Mouse (Mus musculus) kidney, postnatal 10 days (tissue): ENCODE results near the gene Plekha4.
A peak's percentile ranks its signal among the peaks of the same experiment; 100 is the strongest.
"Not testable (repeated sequence)": the region's sequence is repeated elsewhere in the genome, so short reads cannot be mapped to it uniquely, and the experiment has no call there.

Experiments
- DNase-seq: peaks from one replicate; pipeline ENCODE4 v3.0.0; 2021; ENCODE audit warnings: mixed read lengths

Gene Plekha4

DNA sequence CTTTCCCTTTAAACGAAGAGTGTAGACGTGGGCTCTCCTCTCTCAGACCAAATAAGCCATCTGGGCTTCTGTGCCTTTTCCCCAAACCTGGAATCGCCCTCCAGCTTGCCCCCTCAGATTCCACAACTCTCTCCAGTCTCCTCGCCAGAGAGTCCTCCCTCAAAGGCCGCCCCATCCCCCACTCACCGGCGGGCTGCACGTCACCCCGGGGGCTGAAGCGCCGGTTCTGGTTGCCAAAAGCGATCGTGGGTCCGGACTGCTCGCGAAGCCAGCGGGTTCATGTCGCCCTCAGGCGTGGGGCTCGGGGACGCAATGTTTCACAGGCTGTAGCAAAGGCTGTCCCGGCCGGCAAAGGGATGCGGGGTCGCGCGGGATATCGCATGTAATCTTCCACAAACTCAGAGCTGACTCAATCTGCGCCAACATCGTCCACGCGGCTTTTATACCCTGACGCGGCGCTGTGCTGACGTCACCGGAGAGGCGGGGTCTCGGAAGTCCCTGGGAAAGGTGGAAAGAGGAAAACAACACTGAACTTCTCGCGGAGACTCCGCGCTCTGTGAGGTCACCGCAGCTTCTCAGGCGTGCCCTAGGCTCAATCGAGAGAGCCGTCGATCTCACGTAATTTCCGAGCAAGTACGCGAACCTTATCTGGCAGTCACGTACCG is at the start of gene Plekha4, which contains the start of gene Ppp1r15a:
Gene Plekha4, plus strand, starts transcription at position 522 of the 665 bp plus-strand sequence.
Gene Ppp1r15a, minus strand, starts transcription at position 460 of the 665 bp plus-strand sequence.
- peak; percentile 97 for DNase-seq

DNA sequence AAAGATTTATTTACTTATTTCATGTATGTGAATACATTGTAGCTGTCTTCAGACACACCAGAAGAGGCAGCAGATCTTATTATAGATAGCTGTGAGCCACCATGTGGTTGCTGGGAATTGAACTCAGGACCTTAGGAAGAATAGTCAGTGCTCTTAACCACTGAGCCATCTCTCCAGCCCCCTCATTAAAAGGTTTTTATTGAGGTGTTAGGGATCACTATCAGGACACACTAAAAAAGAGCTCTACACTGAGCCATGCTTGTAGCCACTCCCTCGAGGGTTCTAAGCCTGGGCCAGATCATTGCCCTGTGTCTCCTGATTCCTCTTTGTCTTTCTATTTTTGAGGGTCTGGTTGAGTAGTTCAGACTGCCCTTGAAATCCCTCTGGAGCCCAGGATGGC is 49.7 kb upstream of the Plekha4 start:
- no peak for DNase-seq

DNA sequence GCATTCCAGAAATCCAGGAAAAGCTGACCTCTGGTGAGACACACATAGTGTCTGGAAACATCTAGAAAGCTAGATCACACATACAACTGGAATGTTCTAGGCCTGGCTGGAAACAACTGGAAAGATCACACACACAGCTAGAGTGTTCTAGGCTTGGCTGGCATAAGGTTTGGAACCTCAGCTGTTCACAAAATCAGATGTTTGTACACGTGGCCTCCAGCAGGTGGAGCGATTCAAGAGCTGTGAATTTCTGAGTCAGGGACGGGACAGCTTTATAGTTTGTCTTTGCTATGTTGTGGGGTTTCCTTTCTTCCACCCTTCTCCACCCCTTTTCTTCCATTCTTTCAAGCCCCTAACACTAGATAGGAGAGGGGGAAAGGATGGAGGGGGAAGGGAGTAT is 49.1 kb upstream of the Plekha4 start:
- peak; percentile 78 for DNase-seq

DNA sequence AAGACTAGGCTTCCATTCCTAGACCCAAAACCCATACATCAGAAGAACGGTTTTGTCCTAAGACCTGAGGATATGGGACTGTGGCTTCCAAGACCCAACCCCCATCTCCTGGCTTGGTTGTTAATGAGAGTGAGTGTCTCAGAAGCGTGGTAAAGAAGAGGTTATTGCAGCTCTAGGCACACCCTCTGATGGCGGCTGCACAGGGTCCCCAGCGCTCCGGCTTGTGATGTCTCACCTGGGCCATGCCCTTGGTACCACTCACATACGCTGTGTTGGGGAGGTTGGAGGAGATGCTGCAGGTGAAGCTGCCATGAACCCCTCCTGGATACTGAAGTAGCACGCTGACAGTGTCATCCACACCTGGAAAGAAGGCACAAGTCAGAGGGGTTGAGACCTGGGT is 47.4 kb upstream of the Plekha4 start:
- DNase-seq, result no peak

GRCm38 (mm10) chr7:45480310-45480709 is 45.8 kb upstream of the Plekha4 start:
- not testable (repeated sequence) for DNase-seq

DNA sequence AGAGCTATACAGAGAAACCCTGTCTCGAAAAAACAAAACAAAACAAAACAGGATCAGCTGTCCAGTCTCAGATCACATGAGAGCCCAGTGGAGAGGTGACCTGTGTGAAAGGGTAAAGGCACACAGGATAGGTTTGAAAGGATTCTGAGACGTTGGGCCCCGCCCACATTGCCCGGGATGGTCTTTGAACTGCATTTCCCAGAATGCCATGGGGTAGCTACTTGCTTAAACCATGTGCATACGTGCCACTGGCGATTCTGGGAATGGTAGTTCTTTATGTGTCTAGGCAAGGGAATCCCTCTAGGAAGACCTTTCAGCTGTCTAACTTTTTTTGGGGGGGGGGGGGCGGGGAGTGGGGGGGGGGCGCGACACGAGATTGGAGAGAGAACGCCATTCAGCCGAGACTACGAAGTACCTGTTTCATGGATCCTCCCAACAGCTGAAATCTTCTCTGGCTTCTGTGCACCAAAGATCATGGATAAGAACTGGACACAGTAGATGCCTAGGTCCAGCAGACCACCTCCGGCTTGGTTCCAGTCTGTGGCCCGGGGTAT is 44.7 kb upstream of the Plekha4 start, which contains the start of gene Tulp2:
Gene Tulp2, plus strand, starts transcription at position 504 of the 554 bp plus-strand sequence.
- peak; percentile 80 for DNase-seq

DNA sequence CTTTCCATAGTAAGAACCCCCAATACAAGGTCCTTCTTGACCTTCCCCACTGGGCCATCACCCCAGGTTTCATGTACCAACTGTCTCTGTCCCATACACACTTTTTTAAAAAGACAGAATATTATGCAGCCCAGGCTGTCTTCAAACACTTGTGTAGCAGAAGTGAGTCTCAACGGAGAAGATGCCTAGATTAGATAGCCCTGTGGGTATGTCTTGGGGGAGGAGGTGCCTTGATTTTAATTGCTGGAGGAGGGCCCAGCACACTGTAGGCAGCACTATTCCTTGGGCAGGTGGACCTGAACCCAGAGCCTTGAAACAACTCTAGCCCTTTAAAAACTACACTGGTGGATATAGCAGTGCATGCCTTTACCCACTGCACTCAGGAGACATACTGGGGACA is 44.0 kb upstream of the Plekha4 start:
- no peak for DNase-seq

GRCm38 (mm10) chr7:45484985-45485384 is 41.1 kb upstream of the Plekha4 start:
- not testable (repeated sequence) for DNase-seq

GRCm38 (mm10) chr7:45486158-45486557 is 40.0 kb upstream of the Plekha4 start:
- DNase-seq, result no peak

DNA sequence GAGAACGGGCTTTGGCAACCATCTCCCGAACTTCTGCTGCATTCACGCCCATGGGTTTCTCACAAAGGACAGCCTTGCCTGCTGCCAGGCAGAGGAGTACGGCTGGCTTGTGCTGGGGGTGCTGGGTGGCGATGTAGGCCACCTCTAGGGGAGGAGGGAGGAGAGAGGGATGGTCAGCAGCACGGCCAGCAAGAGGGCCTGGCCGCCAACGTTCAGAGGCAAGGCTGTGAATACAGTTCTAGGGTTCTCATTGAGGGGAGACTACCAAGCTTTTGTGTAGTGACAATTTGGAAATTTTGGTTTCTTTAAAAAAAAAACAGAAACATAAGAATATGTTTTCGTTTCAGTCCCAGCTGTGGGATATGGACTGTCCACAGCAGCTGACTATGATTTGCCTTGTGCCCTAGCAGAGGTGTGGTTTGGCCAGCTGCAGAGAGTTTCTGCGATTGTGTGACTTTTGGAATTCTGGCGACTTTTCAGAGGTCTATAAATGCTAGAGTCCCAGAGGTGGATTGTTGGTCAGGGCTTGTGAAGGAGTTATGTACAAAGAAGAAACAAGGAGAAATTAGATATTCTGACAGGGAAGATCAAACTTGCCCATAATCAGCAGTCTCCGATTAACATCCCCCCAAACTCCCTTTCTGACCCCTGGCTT is 39.2 kb upstream of the Plekha4 start, which contains the start of gene Gm45808:
Gene Gm45808, minus strand, starts transcription at position 51 of the 655 bp plus-strand sequence.
- no peak for DNase-seq

DNA sequence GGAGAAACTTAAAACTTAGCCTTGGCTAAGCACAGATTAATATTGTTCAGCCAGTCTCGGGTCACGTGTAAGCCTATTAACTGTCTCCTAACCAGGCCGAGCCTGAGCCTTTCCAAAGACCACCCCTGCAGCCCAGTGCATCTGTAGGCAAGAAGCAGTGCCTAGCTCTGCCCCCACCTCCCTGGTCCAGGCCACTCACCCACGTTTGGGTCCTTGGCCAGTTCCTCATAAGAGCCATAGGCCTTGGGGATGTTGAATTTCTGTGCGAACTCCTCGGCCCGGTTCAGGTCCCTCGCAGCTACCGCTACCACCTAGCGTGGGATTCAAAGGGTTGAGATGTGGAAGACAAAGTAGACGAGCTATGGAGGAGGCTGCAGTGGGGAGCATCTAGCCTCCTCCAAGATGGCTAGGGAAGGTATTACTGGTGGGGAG is 38.3 kb upstream of the Plekha4 start:
- DNase-seq, result no peak

GRCm38 (mm10) chr7:45488293-45489204 is 37.6 kb upstream of the Plekha4 start, which contains the start of gene Dhdh:
Gene Dhdh, minus strand, starts transcription at chr7:45488805.
- DNase-seq, result peak; percentile 78

GRCm38 (mm10) chr7:45489578-45489977 is 36.6 kb upstream of the Plekha4 start:
- no peak for DNase-seq

GRCm38 (mm10) chr7:45490822-45491221 is 35.3 kb upstream of the Plekha4 start:
- DNase-seq, result peak; percentile 44

GRCm38 (mm10) chr7:45491264-45491663 is 34.9 kb upstream of the Plekha4 start:
- peak; percentile 61 for DNase-seq

GRCm38 (mm10) chr7:45492225-45492844 is 33.8 kb upstream of the Plekha4 start:
- no peak for DNase-seq

DNA sequence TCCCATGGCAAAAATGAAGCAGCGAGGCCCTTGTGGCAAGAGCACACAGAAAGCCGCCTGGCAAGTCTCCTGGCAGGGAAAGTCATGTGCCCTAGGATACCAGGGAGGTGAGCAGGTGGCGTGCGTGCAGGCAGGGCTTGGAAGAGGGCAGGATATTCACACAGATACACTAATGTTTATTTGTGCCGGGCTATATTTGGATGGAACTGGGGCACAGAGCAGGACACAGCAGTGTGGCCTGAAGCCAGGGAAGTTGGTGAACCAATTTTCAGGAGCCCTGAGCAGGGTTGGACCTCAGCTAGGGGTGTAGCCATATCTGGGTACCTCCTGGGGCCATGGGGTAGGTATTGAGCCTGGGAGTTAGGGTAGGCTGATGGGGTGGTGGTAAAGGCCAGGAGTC is 33.2 kb upstream of the Plekha4 start:
- DNase-seq, result no peak

DNA sequence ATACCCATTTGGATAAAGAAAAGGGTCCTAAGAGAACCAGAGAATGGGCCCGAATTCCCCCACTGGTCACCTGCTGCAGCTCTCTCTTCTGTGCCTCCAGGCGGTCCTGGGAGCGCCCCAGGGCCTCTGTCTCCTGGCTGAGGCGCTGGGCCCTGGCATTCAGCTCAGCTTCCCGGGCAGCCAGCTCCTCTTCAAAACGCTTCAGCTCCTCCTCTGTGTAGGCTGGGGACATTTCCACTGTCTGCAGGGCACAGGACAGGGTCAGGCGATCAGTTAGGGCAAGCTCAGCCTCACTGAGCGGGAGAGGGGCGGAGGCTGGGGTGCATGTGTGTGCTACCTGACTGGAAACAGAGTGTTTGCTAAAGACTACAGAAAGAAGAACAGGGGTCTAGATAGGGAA is 31.6 kb upstream of the Plekha4 start:
- DNase-seq, result no peak

- DNase-seq, result no peak
These were observed 27.7 kb upstream of the Plekha4 start for GRCm38 (mm10) chr7:45498427-45498826.

- DNase-seq, result peak; percentile 53
These were observed 18.5 kb upstream of the Plekha4 start for GRCm38 (mm10) chr7:45507583-45507982.

DNA sequence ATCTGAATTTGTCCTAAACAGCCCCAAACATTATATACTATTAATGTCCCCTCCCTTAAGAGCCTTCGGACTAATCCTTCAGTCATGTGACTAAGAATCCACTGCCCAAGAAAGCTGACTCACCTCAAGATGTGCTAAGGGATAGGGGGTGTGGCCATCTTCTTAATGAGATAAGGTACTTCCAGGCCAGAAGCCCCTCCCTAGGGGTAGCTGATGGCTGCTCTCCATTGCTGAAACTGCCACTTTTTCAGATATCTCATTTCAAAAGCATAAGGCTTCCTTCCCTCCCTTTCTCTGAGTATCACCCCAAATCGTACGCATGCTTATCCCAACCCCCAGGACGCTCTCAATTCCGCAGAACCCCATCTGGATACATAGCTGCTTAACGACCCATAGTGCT is 17.6 kb upstream of the Plekha4 start:
- DNase-seq, result no peak

DNA sequence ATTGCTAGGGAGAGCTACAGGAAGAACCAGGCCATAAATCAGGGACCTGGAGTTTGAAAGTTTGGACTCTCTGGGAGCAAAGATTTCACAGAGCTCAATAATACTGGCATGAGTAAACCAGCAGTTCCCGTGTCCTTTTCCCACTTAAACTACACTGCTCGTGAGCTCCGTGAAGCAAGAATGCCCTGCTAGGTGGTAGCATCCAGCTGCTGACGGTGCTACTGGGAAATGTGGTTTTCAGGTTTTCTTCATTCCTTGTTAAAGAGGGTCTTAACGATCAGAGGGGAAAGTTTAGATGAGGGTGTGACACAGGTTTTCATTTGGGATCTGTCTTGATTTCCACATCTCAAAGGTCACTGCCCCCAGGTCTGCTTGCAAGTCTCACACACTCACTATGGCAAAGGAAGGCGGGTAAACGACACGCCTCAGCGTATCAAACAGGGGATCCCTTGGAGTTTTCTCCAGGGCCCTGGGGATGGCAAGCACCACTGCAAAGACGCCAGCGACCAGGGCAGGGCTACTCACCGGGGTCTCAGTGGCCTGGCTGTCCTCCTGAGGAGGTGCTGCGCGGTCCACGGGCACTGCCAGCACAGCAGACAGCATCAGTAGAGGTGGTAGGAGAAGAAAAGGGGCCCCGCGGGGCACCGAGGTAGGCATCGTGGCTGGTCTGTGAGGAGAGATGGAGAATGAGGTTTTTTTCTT is 16.8 kb upstream of the Plekha4 start:
- no peak for DNase-seq
